Mouse (Mus musculus): ENCODE data around the gene Sctr.

Sctr gene

GRCm38 (mm10) chr1:120101227-120101609 is 94.5 kb downstream of the Sctr start:
- no peak for DNase-seq (ENCODE audit: low read depth)

- no peak for DNase-seq (ENCODE audit: low read depth)
These were observed 98.9 kb downstream of the Sctr start for GRCm38 (mm10) chr1:120105556-120105959.

- no peak for DNase-seq (ENCODE audit: low read depth)
These were observed 103.2 kb downstream of the Sctr start for GRCm38 (mm10) chr1:120109741-120110432.

DNA sequence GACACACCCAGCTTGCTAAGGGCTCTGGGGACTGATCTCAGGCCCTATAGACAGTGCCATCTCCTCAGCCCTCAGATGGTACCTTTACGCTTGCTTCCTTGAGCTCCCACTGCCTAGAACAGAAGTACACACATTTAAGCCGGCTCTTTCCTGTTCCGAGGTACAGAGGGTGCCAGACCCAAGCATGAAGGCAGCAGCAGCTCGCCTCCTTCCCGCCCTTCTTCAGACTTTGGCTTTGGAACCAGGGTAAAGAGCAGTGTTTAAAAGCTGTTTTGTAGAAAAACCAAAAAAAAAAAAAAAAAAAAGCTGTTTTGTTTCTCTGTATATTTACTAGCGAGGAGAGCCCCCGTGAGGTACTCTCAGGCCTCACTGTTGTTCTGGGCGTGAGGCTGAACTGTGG is 105.1 kb downstream of the Sctr start:
- DNase-seq (ENCODE audit: low read depth) = no peak

DNA sequence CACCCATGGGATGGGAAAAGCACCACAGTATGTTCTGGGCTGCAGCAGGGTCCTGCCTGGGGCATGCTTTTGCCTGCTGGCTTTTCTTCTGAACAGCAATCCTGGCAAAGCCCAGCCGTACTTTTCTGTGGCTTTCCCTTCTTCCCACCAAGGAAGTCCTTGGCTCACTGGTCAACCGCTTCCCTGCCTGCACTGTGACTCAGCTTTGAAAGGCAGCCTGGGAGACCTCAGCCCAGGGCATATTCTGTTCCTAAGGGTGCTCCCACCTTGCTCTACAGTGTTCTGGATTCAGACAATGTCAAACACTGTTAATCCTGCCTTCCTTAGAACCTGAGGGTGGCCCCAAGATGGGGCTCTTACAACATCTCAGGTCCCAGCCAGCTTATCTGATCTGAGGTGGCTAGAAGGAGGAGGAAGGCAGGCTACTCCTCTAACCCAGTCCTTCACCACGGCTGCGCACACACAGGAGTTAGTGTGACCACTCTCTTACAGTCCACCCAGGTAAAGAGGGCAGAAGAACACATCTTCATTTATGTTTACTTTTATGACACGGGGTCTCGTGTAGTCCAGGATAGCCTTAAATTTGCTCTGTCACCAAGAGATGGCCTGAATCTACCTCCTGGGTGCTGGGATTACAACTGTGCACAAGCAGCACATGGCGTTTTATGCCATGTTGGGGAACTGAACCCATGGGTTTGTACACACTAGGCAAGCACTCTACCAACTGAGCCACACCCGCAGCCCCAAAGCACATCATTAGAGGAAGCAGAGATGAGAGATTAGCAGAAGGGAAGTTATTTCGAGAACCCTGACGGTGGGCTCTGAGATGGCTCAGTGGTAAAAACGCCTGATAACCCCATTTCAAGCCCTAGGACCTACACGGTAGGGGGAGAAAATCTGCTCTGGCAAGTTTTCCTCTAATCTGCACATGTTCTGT is 105.8 kb downstream of the Sctr start:
- DNase-seq (ENCODE audit: low read depth) = no peak

All from c-Kit-positive CD71-positive TER-119-negative erythroid progenitor cells, embryonic 14.5 days (primary cell).